Mouse (Mus musculus) kidney, postnatal 0 days (tissue): ENCODE measurements around the gene D5Ertd579e. TPM values are rescaled to one million over a fixed set of nuclear protein-coding genes. Genes with fewer than 3 reads are reported as not detected.

Source experiments
- ATAC-seq: fragments of 200-750 bp; cut with Nextera tagmentation; replicated peaks from 2 replicates; pipeline ENCODE4 v1.8.0; 2017; ENCODE audit warnings: low read depth, moderate number of reproducible peaks, moderate TSS enrichment, moderate library complexity; ENCODE audit not compliant: low FRiP score
- DNase-seq: peaks from one replicate; pipeline ENCODE4 v3.0.0-alpha.2; 2016; ENCODE audit warnings: low spot score
- H3K27ac ChIP-seq: fragments of 300-500 bp; sonication (generic); 2 replicates; pipeline ENCODE4 v1.5.1; 2014; ENCODE audit warnings: mild to moderate bottlenecking
- H3K27me3 ChIP-seq: fragments of 300-500 bp; sonication (generic); 2 replicates; pipeline ENCODE4 v1.6.1; 2014; ENCODE audit warnings: low read length, mixed read lengths; ENCODE audit not compliant: insufficient read depth
- H3K36me3 ChIP-seq: fragments of 300-500 bp; sonication (generic); 2 replicates; pipeline ENCODE4 v1.6.1; 2014; ENCODE audit warnings: low read length, mixed read lengths; ENCODE audit not compliant: insufficient read depth
- H3K4me1 ChIP-seq: fragments of 300-500 bp; sonication (generic); replicated peaks from 2 replicates; pipeline ENCODE4 v1.6.1; 2014; ENCODE audit warnings: antibody characterized with exemption, low read length, mixed read lengths; ENCODE audit not compliant: insufficient read depth
- H3K4me2 ChIP-seq: fragments of 300-500 bp; sonication (generic); 2 replicates; pipeline ENCODE4 v1.6.1; 2014; ENCODE audit warnings: mild to moderate bottlenecking, low read length, moderate library complexity, mixed read lengths
- H3K4me3 ChIP-seq: fragments of 300-500 bp; sonication (generic); replicated peaks from 2 replicates; pipeline ENCODE4 v1.5.1; 2014; ENCODE audit warnings: low read depth, low read length
- H3K9ac ChIP-seq: fragments of 300-500 bp; sonication (generic); 2 replicates; pipeline ENCODE4 v1.6.1; 2014; ENCODE audit warnings: low read depth, low read length
- H3K9me3 ChIP-seq: fragments of 300-500 bp; sonication (generic); replicated peaks from 2 replicates; pipeline ENCODE4 v1.6.1; 2016; ENCODE audit warnings: low read length, inconsistent platforms, mixed read lengths
- CTCF ChIP-seq: IDR thresholded peaks from 2 replicates; pipeline ENCODE4 v1.5.1; 2016; ENCODE audit warnings: antibody characterized with exemption, low read depth, mild to moderate bottlenecking, moderate library complexity
- WGBS: fragments of 180-500 bp; shearing (Covaris S2); extraction: QIAGEN DNeasy Blood & Tissue Kit; methylation state at CpG from one replicate; pipeline ENCODE4 v1.1.7; 2014; 5-methylcytosine and 5-hydroxymethylcytosine counted together
- polyA plus RNA-seq: library from polyadenylated mRNA; unstranded; fragments of >200 nt; fragmentation: Nextera tagmentation; extraction: Ambion mirVana; gene quantifications from 2 replicates; pipeline ENCODE4 v1.2.1, GENCODE M21; 2015

D5Ertd579e gene
- polyA plus RNA-seq, 1 experiment from 2014 or later: 19.9 TPM

DNA sequence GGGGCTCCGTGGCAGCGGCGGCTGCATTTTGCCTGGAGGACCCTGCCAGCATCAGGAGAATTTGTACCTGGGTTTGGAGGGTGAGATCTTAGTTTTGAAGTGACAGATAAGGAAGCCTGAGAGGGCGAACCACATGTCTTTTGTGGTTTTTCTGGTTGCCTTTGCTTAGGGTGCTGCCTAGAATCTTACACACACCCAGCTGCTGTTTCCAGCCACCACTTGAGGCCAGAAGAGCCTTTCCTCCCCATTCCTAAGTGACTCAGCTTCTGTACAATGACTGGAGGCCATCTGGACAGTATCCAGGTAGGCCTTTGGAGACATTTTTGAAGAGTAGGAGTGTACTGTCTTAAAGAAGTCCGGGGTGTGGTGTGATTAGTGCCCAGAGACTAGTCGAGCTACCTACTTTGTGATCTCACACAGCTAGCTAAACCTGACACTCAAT lies 26.6 kb upstream of the D5Ertd579e start:
- Histone ChIP-seq H3K4me3 (no peak overlapping the region), H3K27ac (no peak overlapping the region), H3K36me3 (no peaks in the 10 kb centered on the region), H3K4me2 (no peak overlapping the region), H3K4me1 (no peaks in the 10 kb centered on the region), H3K27me3 (no peaks in the 10 kb centered on the region), H3K9me3 (no peaks in the 10 kb centered on the region), H3K9ac (no peak overlapping the region)
- no peak for TF ChIP-seq CTCF
- ATAC-seq (no peak), DNase-seq (no peak)
- 81% methylated on average over 6 of the region's 6 CpGs for WGBS

GRCm38 (mm10) chr5:36720710-36721375 lies 25.0 kb upstream of the D5Ertd579e start:
- no peak overlapping the region for H3K9ac ChIP-seq
- 73% methylated on average over 5 of the region's 5 CpGs for WGBS
- no peaks in the 10 kb centered on the region for H3K9me3 ChIP-seq
- DNase-seq (no peak), ATAC-seq (no peak)
- TF ChIP-seq CTCF: no peak
- H3K36me3 ChIP-seq: no peaks in the 10 kb centered on the region
- H3K27me3 ChIP-seq: no peaks in the 10 kb centered on the region
- H3K27ac ChIP-seq: no peak overlapping the region
- H3K4me3 ChIP-seq: no peak overlapping the region
- no peaks in the 10 kb centered on the region for H3K4me1 ChIP-seq
- no peak overlapping the region for H3K4me2 ChIP-seq

DNA sequence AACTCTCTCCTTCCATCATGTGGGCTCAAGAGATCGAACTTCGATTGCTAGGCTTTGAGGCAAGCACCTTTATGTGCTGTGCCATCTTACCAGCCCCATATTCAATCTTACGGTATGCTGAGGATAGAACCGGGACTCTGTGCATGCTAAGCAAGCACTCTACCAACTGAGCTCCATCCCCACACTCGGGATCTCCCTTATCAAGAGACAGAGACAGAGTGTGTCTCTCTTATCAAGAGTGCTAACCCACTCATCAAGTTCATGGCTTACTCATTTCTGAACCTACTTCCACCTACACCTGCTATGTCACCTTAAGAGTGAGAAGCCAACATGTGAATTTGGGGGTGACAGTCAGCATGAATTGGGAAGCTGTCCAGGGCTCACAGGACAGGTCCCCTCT lies 24.4 kb upstream of the D5Ertd579e start:
- Histone ChIP-seq H3K27ac (no peak overlapping the region), H3K4me2 (no peak overlapping the region), H3K4me3 (no peak overlapping the region), H3K27me3 (no peaks in the 10 kb centered on the region), H3K9me3 (no peaks in the 10 kb centered on the region), H3K4me1 (no peaks in the 10 kb centered on the region), H3K9ac (no peak overlapping the region), H3K36me3 (no peaks in the 10 kb centered on the region)
- WGBS: 93% methylated on average over 5 of the region's 5 CpGs
- no peak for DNase-seq
- ATAC-seq: no peak
- TF ChIP-seq CTCF: no peak

GRCm38 (mm10) chr5:36719601-36720000 lies 23.8 kb upstream of the D5Ertd579e start:
- no peaks in the 10 kb centered on the region for H3K9me3 ChIP-seq
- no peak overlapping the region for H3K4me2 ChIP-seq
- H3K9ac ChIP-seq: no peak overlapping the region
- 92% methylated on average over 3 of the region's 3 CpGs for WGBS
- H3K4me3 ChIP-seq: no peak overlapping the region
- TF ChIP-seq CTCF: no peak
- ATAC-seq (no peak), DNase-seq (no peak)
- H3K27ac ChIP-seq: no peak overlapping the region
- no peaks in the 10 kb centered on the region for H3K4me1 ChIP-seq
- H3K36me3 ChIP-seq: no peaks in the 10 kb centered on the region
- H3K27me3 ChIP-seq: no peaks in the 10 kb centered on the region

DNA sequence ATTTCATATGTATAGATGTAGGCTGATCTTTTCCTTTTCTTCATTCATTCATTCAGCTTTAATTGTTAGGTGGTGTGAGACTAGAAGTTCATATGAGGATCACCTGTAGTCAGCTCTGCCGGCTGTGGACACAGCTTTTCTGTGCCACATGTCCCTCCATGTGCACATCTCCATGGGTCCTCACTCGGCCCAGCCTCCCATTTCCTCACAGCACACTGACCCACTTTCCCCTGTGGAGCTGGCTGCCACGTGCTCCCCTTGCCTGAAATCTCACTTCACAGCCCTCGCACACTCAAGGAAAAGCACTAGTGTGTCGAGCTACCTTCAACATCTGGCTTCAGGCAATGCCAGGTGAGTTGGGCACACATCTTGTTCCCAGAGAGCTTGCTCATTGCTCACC lies 23.3 kb upstream of the D5Ertd579e start:
- Histone ChIP-seq H3K27ac (no peak overlapping the region), H3K36me3 (no peaks in the 10 kb centered on the region), H3K27me3 (no peaks in the 10 kb centered on the region), H3K4me3 (no peak overlapping the region), H3K4me1 (no peaks in the 10 kb centered on the region), H3K9ac (no peak overlapping the region), H3K9me3 (no peaks in the 10 kb centered on the region), H3K4me2 (no peak overlapping the region)
- WGBS: 82% methylated on average over 5 of the region's 5 CpGs
- TF ChIP-seq CTCF: no peak
- no peak for DNase-seq
- ATAC-seq: no peak

DNA sequence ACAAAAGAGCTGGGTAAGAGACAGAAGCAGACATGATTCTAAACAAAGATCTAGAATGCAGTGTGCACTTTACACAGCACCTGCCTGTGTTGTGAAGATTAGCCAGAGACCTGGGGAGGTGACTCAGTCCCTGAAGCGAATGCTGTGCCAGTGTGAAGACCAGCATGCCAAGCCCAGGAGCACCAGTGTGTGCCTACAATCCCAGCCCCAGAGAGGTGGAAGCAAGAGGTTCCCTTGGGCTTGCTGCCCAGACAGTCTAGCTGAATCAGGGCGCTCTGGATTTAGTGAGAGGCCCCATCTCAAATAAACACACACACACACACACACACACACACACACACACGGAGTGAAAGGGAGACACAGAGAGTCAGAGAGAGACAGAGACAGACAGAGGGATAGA lies 22.1 kb upstream of the D5Ertd579e start:
- Histone ChIP-seq H3K4me2 (no peak overlapping the region), H3K9ac (no peak overlapping the region), H3K9me3 (no peaks in the 10 kb centered on the region), H3K4me3 (no peak overlapping the region), H3K36me3 (no peaks in the 10 kb centered on the region), H3K27me3 (no peaks in the 10 kb centered on the region), H3K4me1 (peaks cover 6% of the 10 kb centered on the region), H3K27ac (no peak overlapping the region)
- ATAC-seq (no peak), DNase-seq (no peak)
- no peak for TF ChIP-seq CTCF
- 68% methylated on average over 3 of the region's 3 CpGs for WGBS

DNA sequence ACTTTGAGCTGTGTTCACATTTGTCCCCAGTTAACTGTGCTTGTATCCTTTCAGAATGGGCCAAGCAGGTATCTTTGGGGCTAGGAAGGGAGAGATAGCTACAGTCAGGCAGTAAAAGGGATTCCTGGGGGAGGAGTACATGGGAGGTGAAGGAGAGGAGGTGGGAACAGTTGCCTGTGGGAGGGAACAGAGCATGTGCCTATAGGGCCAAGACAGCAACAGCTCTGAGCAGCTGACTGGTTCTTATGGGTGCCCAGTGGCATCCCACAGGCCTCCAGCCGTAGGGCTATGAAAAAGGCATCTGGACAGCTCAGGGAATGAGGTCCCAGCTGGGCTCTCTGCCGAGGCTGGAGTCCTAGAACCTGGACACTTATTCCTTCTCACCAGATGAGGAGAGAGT lies 21.0 kb upstream of the D5Ertd579e start:
- ATAC-seq (no peak), DNase-seq (no peak)
- Histone ChIP-seq H3K4me3 (no peak overlapping the region), H3K4me1 (peaks cover 12% of the 10 kb centered on the region), H3K27me3 (no peaks in the 10 kb centered on the region), H3K9ac (no peak overlapping the region), H3K4me2 (no peak overlapping the region), H3K36me3 (no peaks in the 10 kb centered on the region), H3K27ac (no peak overlapping the region), H3K9me3 (no peaks in the 10 kb centered on the region)
- 52% methylated on average over 2 of the region's 2 CpGs for WGBS
- TF ChIP-seq CTCF: no peak
